Mouse (Mus musculus) cortical plate, adult 2 months (tissue): ENCODE data around the gene 2900026A02Rik.

Experiments used
- CTCF ChIP-seq: fragments of 200-500 bp; IDR thresholded peaks from 2 replicates; pipeline ENCODE4 v1.5.1; 2011; ENCODE audit warnings: mild to moderate bottlenecking, control low read depth, low read length; ENCODE audit not compliant: insufficient read depth; ENCODE audit errors: extremely low read depth
- POLR2A ChIP-seq: fragments of 200-500 bp; IDR thresholded peaks from 2 replicates; pipeline ENCODE4 v1.6.1; 2011; ENCODE audit warnings: mild to moderate bottlenecking, low read length, control low read depth; ENCODE audit not compliant: insufficient read depth; ENCODE audit errors: extremely low read depth

- no peak for TF ChIP-seq CTCF
- TF ChIP-seq POLR2A, result no peak
Observed at GRCm38 (mm10) chr5:113171968-113172578, 49.0 kb downstream of the 2900026A02Rik start.
